Mouse (Mus musculus): Measurements from ENCODE around the gene Zfp580. TPM values are rescaled to one million over a fixed set of nuclear protein-coding genes. Genes with fewer than 3 reads are reported as not detected.
A peak's percentile ranks its signal among the peaks of the same experiment; 100 is the strongest.
"Not testable (repeated sequence)": the region's sequence is repeated elsewhere in the genome, so short reads cannot be mapped to it uniquely, and the experiment has no call there.

Gene Zfp580
- 29.2 and 30.0 TPM in 2 replicates for polyA plus RNA-seq (2015; fragmentation: Nextera tagmentation; extraction: Ambion mirVana)

DNA sequence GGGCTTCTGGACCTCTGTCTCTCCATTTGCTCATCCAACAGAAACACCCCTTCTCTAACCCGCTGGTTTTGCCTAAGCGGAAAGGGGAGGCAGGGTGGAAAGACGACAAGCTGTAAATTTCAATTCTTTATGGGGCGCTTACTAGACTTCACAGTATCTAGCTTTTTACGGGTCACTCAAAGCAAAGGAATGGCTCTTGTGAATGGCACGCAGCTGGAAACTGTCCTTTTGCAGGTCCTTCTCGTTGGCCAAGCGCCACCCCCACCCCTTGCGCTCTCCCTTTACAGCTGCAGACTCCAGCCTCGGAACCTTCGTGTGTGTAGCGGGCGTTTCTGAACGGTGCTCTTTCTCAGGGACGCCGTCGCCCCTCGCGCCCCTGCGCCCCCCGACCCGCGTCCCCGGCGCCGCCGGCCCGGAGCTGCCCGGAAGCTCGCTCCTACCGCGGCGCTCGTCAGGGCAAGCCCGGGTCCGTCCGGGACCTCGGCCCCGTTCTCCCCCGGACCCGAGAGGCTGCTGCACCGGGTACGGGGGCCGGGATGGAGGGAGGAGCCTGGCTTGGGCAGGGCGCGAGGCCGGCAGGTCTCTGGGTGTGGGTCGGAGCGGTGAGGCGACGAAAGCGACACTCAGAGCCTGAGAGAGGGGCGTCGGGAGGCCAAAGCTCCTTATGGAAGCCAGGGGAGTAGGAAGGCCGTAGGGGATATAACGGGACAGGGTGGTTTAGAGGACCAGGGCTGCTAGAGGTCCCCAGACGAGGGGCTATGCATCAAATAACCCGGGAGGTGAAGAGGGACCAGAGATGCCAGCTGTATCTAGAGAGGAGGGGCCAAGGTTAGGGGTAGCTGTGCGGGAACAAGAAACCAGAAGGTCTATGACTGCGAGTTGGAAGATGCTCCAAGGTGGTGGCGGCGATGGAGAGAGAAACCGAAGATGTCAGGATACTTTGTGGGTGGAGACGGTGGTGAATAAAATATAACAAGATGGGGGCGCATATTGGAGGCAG lies at the start of gene Zfp580:
TSS of gene Zfp580 (plus strand) at position 346 of the 1,000 bp plus-strand sequence.
- Histone ChIP-seq H3K27ac (peak within 1 kb of the TSS; percentile 85), H3K4me2 (peak within 1 kb of the TSS; percentile 94), H3K9me3 (no peaks in the 10 kb centered on the region), H3K36me3 (no peaks in the 10 kb centered on the region), H3K4me3 (peak within 1 kb of the TSS; percentile 85), H3K9ac (peak within 1 kb of the TSS; percentile 80), H3K27me3 (peaks cover 48% of the 10 kb centered on the region), H3K4me1 (peaks cover 33% of the 10 kb centered on the region)
- ATAC-seq (ENCODE audit: borderline replicate concordance, extremely low read depth, low FRiP score, low TSS enrichment) = peak; percentile 87
- WGBS = under 1% methylated on average over 65 of the region's 65 CpGs

DNA sequence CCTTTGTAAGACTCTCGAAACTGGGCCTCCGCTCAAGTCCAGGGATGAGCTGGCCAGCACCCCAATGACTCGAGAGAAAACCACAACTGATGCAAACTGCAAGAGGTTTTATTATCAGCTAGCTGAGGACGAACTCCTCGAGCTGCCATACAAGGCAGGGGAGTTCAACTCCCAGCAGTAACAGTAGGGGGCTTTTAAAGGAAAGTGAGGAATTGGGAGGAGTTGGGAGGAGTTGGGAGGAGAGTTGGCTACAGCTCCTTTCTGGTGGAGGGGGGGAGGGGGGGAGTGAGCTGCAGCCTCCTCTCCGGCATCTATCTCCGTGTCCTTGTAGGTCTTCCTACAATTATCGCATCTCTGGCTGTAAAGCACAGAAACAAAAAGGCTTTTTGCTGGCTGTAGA lies 48.5 kb upstream of the Zfp580 start:
- H3K9ac ChIP-seq; ATAC-seq (ENCODE audit: borderline replicate concordance, extremely low read depth, low FRiP score, low TSS enrichment); H3K4me3 ChIP-seq; H3K36me3 ChIP-seq; H3K27ac ChIP-seq; H3K9me3 ChIP-seq; H3K27me3 ChIP-seq; H3K4me1 ChIP-seq; H3K4me2 ChIP-seq: not testable (repeated sequence)
- WGBS = 66% methylated on average over 8 of the region's 8 CpGs

DNA sequence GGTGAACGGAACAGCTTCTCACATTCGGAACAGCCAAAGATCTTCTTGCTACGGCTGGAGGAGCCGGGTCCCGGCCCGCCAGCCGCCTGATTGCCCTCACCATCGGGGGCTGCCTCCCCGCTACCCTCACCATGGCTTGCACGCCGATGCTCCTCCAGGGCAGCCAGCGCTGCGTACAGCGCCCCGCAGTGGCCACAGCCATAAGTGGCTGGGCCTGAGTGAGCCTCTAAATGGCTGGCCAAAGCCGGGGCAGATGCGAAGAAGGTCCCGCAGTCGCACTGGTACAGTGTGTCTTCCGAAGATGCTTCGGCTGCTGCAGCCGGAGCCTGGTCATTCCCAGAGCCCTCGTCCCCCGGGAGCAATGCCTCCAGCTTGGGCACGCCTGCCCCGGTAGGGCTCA lies 43.1 kb upstream of the Zfp580 start:
- no peak for ATAC-seq (ENCODE audit: borderline replicate concordance, extremely low read depth, low FRiP score, low TSS enrichment)
- no peak overlapping the region for H3K27ac ChIP-seq
- no peak overlapping the region for H3K4me2 ChIP-seq
- peaks cover 58% of the 10 kb centered on the region for H3K36me3 ChIP-seq
- no peak overlapping the region for H3K9ac ChIP-seq
- H3K9me3 ChIP-seq = no peaks in the 10 kb centered on the region
- peaks cover 5% of the 10 kb centered on the region; the same call in 1 of the 2 replicates for H3K4me1 ChIP-seq
- no peaks in the 10 kb centered on the region for H3K27me3 ChIP-seq
- WGBS = 96% methylated on average over 26 of the region's 26 CpGs
- no peak overlapping the region for H3K4me3 ChIP-seq

DNA sequence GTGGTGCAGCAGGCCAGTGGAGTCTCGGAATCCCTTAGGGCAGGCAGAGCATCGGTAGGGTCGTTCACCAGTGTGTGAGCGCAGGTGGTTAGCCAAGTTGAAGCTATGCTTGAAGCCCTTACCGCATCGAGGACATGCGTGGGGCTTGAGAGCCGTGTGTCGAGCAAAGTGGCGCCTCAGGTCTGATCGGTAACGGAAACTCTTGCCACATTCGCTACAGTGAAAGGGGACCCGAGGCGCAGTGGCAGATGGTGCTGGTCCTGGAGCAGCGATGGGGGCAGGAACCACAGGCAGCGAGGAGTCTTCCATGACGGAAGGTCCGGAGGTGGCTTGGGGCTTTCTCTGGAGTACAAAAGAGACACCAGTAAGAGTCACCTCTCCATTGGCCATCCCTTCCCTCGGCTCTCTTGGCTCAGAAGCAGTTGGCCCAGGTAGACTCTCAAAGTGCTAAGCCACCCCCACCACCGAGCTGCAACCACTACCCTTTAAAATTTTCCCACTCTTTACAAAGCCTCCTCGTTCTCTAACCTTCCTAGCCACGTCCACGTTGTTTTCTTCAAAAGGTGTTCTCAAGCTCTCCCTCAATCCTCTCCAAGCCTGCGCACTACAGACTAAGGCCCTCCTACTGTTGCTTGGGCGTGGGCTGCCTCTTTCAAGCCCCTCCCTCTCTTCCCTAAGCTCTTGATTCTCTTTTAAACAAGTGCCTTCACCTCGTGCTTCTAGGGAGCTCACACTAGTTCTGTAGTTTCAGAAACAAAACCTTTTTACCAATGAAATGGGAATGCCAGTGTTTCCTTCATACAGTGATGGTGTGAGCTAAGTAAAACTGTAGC lies 38.4 kb upstream of the Zfp580 start:
- peaks cover 49% of the 10 kb centered on the region for H3K36me3 ChIP-seq
- WGBS = 86% methylated on average over 27 of the region's 27 CpGs
- peak overlapping the region; percentile 77 for H3K4me3 ChIP-seq
- no peak overlapping the region for H3K9ac ChIP-seq
- H3K4me2 ChIP-seq = peak overlapping the region; percentile 54
- no peak for ATAC-seq (ENCODE audit: borderline replicate concordance, extremely low read depth, low FRiP score, low TSS enrichment)
- H3K9me3 ChIP-seq = no peaks in the 10 kb centered on the region
- H3K4me1 ChIP-seq = peaks cover 14% of the 10 kb centered on the region; the same call in 1 of the 2 replicates
- H3K27me3 ChIP-seq = no peaks in the 10 kb centered on the region
- 0 out of 2 replicates have a peak overlapping the region, but pooled peaks have one; percentile 11 for H3K27ac ChIP-seq

DNA sequence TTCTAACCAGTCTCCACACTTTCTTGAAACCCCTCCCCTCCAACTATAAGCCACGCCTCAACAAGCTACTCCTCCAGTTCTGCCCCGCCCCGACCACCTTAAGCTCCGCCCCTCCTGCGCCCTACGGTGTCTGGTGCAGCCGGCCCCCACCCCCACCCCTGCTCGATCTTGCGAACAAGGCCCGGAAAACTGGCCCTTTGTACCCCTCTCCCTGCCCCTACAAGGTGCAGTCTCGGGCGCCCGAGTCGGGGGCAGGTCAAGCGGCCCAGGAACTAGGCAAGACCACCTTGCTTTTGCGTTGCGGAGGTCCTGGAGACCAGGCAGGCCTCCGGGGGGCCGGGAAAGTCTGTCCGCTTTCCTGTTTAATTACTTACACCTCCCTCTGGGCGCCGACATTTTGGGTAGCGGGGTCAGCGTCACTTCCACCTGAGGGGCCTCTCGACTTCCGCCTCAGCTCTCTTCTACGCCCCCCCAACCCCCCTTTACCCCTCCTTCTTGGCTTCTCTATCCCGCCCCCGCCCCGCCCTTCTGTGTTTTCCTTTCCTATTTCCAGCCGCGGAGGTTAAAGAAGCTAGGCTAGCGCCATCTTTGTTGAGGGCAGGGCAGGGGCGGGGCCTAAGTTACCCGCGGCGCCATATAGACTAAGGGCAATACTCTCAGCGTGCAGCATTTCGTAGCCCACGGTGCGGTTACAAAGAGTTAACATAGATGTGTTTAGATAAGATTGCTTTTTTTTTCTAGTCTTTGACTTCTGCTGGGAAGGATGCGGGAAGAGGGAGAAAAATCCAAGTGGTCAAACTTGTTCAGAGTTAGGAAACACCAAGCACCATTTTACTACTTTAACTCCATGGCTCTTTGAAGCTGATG lies 36.9 kb upstream of the Zfp580 start, which contains the start of the genes Zfp524 and Fiz1:
TSS of gene Zfp524 (plus strand) at position 165 of the 867 bp plus-strand sequence.
TSS of gene Fiz1 (minus strand) at position 447 of the 867 bp plus-strand sequence.
- peak; percentile 87 for ATAC-seq (ENCODE audit: borderline replicate concordance, extremely low read depth, low FRiP score, low TSS enrichment)
- no peaks in the 10 kb centered on the region for H3K9me3 ChIP-seq
- peaks cover 20% of the 10 kb centered on the region for H3K4me1 ChIP-seq
- WGBS = under 1% methylated on average over 42 of the region's 42 CpGs
- peak within 1 kb of the TSS; percentile 99 for H3K27ac ChIP-seq
- H3K9ac ChIP-seq = peak within 1 kb of the TSS; percentile 78
- H3K4me3 ChIP-seq = peak within 1 kb of the TSS; percentile 77
- H3K27me3 ChIP-seq = no peaks in the 10 kb centered on the region
- peaks cover 33% of the 10 kb centered on the region for H3K36me3 ChIP-seq
- peak within 1 kb of the TSS; percentile 54 for H3K4me2 ChIP-seq

DNA sequence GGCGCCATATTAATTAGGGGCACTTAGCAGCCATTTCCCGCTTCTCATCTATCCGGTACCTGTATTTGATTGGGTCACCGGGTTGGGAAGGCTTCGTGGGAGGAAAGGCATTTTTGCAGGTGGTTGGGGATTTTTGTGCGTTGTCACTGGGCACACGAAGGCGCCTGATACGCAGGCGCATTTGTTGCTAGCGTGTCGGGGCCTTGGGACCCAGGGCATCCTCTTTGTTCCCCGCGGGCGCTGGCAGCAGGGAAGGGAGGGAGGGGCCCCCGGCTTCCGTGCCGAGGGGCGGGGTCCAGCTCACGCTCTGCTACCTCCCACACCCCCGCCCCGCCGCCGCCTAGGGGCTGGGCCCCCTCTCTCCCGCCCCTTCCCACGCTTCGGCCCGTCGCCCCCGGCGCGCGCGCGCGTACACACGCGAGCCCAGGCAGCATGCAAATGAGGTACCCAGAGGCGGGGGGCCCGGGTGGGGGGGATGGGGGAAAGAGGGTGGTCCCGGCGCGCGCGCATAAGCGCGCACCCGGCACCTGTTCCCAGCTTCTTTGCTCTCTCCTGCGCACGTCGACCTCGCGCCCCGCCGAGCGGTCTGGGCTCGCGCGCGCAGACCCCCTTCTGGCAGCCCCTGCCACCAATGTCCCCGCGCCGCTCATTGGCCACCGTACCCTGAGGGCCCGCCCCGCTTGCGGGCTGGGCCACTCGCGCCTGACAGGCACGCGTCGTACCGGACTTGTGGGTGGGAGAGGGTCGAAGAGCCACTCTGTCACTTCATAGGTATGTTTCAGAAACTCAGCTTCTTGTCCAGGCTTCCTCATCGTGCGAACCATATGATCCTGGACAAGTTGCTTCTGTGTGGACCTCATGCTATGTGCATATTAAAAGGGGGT lies 36.0 kb upstream of the Zfp580 start, which contains the start of gene Gm44973:
TSS of gene Gm44973 (plus strand) at position 379 of the 884 bp plus-strand sequence.
- Histone ChIP-seq H3K9me3 (no peaks in the 10 kb centered on the region), H3K4me3 (peak within 1 kb of the TSS; percentile 77), H3K27ac (peak within 1 kb of the TSS; percentile 99), H3K9ac (peak within 1 kb of the TSS; percentile 78), H3K36me3 (peaks cover 24% of the 10 kb centered on the region), H3K4me1 (peaks cover 21% of the 10 kb centered on the region), H3K4me2 (peak within 1 kb of the TSS; percentile 54), H3K27me3 (no peaks in the 10 kb centered on the region)
- WGBS = under 1% methylated on average over 45 of the region's 76 CpGs
- peak; percentile 79 for ATAC-seq (ENCODE audit: borderline replicate concordance, extremely low read depth, low FRiP score, low TSS enrichment)

DNA sequence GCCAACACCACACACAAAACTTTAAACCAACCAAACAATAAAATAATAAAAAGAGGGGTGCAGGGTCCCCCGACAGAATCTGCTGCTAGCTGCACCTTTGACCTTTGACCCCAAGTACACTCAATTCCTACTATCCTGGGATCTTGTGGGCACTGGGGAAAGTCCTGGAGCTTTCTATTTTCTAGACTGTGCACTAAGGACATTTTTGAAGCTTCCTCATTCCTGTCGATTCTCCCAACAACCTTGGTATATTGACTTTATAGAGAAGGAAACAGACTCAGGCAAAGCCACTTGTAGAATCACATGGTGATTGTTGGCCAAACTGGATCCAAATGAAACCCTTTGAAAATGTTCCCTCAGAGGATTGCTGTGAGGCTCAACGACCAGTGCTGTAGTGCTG lies 35.3 kb upstream of the Zfp580 start:
- Histone ChIP-seq H3K27ac (peak overlapping the region; percentile 99), H3K4me2 (peak overlapping the region; percentile 54), H3K9me3 (no peaks in the 10 kb centered on the region), H3K27me3 (no peaks in the 10 kb centered on the region), H3K36me3 (peaks cover 17% of the 10 kb centered on the region), H3K4me3 (peak overlapping the region; percentile 77), H3K4me1 (peaks cover 23% of the 10 kb centered on the region), H3K9ac (peak overlapping the region; percentile 67)
- no peak for ATAC-seq (ENCODE audit: borderline replicate concordance, extremely low read depth, low FRiP score, low TSS enrichment)
- WGBS = 45% methylated on average over 3 of the region's 3 CpGs

DNA sequence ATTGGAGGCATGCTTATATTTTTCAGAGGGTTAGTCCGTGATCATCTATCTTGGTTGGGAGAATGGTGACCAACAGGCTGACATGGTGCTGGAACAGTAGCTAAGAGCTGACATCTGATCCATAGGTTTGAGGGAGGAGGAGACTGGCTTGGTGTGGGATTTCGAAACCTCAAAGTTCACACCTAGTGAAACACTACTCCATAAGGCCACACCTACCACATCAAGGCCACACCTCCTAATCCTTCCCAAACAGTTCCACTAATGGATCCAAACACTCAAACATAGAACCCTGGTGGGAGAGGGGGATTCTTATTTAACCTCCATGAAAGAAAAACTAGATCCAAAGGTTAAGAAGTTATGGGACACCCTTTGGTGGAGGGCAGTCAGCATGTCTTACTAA lies 34.4 kb upstream of the Zfp580 start:
- peaks cover 30% of the 10 kb centered on the region for H3K4me1 ChIP-seq
- no peak for ATAC-seq (ENCODE audit: borderline replicate concordance, extremely low read depth, low FRiP score, low TSS enrichment)
- no peak overlapping the region for H3K27ac ChIP-seq
- H3K9ac ChIP-seq = no peak overlapping the region
- no peaks in the 10 kb centered on the region for H3K27me3 ChIP-seq
- no peaks in the 10 kb centered on the region for H3K9me3 ChIP-seq
- 92% methylated on average over 2 of the region's 2 CpGs for WGBS
- H3K36me3 ChIP-seq = peaks cover 9% of the 10 kb centered on the region
- no peak overlapping the region for H3K4me3 ChIP-seq
- H3K4me2 ChIP-seq = no peak overlapping the region

DNA sequence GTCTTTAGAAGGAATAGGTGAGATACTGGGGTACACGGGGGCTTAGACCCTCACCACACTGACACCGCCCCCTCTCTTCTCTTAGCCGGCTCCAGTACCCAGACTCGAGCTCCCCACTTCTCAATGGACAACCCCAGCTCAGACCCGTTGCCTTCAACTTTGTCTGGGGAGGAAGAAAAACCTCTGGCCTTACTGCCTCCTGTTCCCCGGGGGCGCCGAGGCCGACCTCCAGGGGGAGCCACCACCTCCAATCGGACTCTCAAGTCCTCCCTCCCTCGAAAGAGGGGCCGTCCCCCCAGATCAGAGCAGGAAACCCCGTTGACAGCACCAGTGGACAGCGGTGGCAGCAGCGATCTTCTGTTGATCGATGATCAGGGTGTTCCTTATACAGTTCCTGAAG lies 34.0 kb upstream of the Zfp580 start:
- H3K4me2 ChIP-seq = no peak overlapping the region
- ATAC-seq (ENCODE audit: borderline replicate concordance, extremely low read depth, low FRiP score, low TSS enrichment) = no peak
- H3K36me3 ChIP-seq = peaks cover 10% of the 10 kb centered on the region
- peaks cover 30% of the 10 kb centered on the region for H3K4me1 ChIP-seq
- H3K9me3 ChIP-seq = no peaks in the 10 kb centered on the region
- H3K9ac ChIP-seq = no peak overlapping the region
- no peaks in the 10 kb centered on the region for H3K27me3 ChIP-seq
- WGBS = 92% methylated on average over 16 of the region's 16 CpGs
- H3K27ac ChIP-seq = no peak overlapping the region
- no peak overlapping the region for H3K4me3 ChIP-seq

DNA sequence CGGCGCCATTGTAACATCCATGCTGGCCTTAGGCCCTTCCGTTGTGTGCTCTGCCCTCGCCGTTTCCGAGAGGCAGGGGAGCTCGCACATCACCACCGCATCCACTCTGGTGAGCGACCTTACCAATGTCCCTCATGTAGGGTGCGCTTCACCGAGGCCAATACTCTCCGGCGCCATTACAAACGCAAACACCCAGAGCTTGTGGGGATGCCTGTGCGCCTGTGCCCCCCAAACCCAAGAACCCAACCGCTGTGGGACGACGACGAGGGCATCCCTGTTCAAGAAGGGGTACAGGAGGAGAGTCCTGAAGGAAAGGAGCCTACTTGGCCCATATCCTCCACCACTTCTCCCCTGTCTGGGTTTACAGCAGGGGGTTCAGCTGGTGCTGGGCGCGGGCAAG lies 33.4 kb upstream of the Zfp580 start:
- no peak for ATAC-seq (ENCODE audit: borderline replicate concordance, extremely low read depth, low FRiP score, low TSS enrichment)
- H3K4me2 ChIP-seq = no peak overlapping the region
- 98% methylated on average over 21 of the region's 21 CpGs for WGBS
- H3K27me3 ChIP-seq = no peaks in the 10 kb centered on the region
- H3K9me3 ChIP-seq = no peaks in the 10 kb centered on the region
- H3K36me3 ChIP-seq = peaks cover 11% of the 10 kb centered on the region
- no peak overlapping the region for H3K4me3 ChIP-seq
- H3K9ac ChIP-seq = no peak overlapping the region
- no peak overlapping the region for H3K27ac ChIP-seq
- peaks cover 28% of the 10 kb centered on the region for H3K4me1 ChIP-seq
